Mouse (Mus musculus): ENCODE data around the gene Agap3.

- TF ChIP-seq CTCF (IDR thresholded peaks at IDR 0.05; ENCODE audit: low read depth) (no peak), EP300 (optimal IDR thresholded peaks at IDR 0.05) (no peak)
These were observed 38.8 kb upstream of the Agap3 start, which contains the start of gene Asic3 for GRCm38 (mm10) chr5:24413042-24413693.

Data from stomach, postnatal 0 days (tissue).